Mouse (Mus musculus): Measurements from ENCODE around the gene I0C0044D17Rik.
A peak's percentile ranks its signal among the peaks of the same experiment; 100 is the strongest.
"Not testable (repeated sequence)": the region's sequence is repeated elsewhere in the genome, so short reads cannot be mapped to it uniquely, and the experiment has no call there.

Gene I0C0044D17Rik

DNA sequence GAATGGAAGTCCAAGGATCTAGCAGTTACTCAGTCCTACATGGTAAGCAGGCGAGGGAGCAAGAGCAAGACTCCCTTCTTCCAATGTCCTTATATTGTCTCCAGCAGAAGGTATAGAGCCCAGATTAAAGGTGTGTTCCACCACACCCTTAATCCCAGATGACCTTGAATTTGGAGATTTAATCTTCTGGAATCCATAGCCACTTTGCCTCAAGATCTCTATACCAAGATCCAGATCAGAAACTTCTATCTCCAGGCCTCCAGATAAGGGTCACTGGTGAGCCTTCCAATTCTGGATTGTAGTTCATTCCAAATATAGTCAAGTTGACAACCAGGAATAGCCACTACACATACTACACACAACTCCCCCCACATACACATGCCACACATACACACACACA is at the start of gene I0C0044D17Rik:
I0C0044D17Rik (minus strand) TSS at position 101 of the 400 bp plus-strand sequence.
- DNase-seq, result not testable (repeated sequence)

DNA sequence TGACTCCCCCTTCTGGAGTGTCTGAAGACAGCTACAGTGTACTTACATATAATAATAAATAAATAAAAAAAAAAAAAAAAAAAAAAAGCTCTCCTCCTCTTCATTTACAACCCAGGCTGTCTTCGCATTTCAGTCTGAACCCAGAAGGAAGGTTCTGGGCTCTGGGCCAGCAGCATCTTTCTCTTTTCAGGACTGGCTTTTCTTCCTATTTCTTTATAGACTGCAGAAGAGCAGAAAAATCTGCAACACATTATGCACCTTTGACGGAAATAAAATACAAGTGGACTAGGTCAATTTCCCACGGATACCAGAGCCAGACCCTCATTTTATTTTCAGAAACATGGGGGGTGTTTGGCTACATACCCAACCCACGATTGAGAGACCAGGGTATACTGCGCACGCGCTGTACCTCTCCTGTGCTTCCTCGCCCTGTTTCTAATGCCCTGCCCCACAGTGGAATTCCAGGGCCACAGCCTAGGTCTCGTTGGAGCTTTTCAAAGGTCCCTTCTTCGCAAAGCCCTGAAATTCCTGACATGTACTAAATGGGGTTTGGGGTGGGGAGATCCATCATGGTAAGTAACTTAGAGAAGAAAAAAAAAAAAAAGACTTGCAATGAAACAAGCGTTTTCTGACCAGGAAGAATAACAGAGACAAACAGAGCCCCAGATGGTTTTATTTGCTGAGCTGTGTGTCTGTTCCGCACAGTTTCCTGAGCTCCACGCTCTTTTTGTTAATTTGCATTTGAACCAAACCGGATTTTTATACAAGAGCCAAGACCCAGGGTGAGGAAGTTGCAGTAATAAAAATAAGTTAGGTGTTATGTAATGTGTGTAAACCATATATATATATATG is 42.0 kb upstream of the I0C0044D17Rik start:
- no peak for DNase-seq

DNA sequence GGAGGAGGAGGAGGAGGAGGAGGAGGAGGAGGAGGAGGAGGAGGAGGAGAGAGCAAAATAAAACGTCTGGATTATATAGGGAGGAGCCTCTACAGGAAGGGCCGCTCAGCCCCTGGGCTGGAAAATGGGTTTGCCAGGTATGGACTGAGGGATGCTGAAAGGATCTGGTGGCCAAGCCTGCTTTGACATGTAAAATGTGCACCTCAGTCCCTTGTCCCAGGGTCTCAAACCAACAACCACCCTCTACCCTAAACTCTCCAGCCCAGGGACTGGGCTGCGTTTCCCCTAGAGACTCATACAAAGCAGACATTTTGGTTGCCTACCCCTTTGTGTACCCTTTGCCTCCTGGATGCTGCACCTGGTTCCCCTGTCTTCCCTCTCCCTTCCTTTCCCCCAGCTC is 40.9 kb upstream of the I0C0044D17Rik start:
- DNase-seq, result no peak

DNA sequence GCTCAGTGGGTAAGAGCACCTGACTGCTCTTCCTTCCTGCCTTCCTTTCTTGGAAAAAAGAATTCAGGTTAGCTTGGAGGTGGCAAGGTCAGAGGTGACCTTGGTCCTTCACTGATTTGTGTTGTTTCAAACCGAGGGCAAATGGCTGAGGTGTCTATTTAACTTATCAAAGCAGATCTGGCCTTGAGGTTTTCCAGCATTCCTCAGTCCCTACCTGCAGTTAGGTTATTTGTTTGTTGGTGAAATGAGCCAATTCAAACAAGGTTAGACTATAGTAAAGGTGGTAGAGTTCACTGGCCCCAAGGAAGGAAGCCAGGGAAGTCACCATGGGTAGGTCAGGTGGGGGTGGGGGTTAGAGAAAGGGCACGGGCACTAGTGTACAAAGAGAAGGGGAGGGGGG is 40.5 kb upstream of the I0C0044D17Rik start:
- no peak for DNase-seq

DNA sequence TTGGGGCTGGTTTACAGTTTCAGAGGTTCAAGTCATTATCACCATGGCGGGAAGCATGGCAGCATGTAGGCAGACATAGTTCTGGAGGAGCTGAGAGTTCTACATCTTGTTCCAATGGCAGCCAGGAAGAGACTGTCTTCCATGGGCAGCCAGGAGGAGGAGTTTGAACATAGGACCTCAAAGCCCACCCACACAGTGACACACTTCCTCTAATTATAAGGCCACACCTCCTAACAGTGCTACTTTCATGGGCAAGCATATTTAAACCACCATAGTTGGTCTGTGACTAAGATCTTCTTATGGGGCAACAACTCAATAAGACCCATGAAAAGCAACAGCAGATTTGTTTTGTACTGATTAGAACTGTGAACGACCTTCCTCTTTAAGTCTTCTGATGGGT is 39.8 kb upstream of the I0C0044D17Rik start:
- no peak for DNase-seq

DNA sequence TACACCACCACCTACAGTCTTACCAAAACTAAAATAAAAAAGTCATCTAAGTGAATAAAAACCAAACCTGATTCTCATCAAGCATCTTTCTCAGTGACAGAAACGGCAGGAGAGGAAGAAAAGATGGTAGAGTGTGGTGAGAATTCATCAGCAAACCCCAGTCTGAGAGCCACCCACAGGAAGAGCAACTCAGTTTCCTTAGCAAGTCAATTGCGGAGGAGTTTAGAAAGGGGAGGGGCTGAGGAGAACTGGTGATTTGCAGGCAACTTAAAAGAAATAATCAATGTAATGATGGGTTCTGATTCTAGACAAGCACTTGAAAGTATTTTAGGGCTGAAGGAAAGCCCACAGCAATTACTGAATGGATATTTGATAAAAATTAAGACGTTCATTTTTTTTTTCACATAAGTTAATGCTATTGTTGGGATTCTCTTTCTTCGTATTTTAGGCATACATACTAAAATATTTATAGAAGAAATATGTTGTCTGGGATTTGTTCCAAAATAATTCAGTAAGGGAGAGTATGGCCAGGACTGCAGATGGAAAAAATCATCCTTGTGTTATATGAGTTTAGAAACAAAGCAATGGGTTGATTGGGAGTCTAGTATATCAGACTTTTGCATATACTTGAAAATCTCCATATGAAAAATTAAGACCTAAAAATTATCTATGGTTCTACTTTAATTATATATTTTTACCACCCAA is 34.7 kb upstream of the I0C0044D17Rik start:
- DNase-seq, result no peak

DNA sequence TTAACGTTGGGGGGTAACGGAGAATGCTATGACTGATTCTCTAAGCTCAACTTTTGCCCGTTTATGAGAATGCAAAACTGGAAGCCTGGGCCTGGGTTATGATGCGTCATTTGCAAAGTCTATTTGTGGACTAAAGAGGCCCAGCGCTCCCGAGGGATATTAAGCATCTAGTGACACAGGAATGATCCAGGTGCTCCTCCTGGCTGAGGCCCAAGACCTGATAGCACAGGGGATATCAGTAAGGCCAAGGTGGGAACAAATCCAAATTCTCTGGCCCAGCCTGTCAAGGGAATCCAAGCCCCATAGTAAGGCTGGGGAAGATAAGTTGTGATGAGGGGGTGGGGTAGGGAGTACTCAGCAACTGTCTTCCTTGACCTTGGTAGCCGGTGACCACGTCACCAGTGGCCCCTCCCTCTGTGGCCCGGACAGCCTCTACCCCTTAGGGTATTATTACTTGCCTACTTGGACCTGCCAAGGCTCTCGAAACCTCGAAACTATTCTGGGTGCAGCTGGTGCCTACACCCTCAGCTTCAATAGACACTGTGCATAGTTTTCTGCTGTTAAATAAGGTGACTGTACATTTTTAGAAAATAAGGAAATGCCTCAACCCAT is 33.5 kb upstream of the I0C0044D17Rik start:
- DNase-seq, result no peak

DNA sequence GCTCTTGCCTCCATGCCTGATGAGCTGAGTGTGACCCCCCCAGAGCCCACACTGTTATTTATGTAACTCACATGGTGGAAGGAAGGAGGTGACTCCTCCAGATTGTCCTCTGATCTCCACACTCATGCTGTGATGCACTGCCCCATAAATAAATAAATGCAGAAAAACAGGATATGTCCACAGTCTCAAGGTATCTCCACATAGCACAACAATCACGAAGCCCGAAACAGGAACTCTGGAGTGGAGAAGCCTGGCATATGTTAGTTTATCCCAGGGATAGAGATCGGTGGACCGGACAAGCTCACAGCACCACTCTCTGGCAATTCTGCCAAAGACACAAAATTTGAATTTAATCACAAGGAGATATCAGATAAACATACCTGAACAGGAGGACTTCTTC is 30.3 kb upstream of the I0C0044D17Rik start:
- no peak for DNase-seq

DNA sequence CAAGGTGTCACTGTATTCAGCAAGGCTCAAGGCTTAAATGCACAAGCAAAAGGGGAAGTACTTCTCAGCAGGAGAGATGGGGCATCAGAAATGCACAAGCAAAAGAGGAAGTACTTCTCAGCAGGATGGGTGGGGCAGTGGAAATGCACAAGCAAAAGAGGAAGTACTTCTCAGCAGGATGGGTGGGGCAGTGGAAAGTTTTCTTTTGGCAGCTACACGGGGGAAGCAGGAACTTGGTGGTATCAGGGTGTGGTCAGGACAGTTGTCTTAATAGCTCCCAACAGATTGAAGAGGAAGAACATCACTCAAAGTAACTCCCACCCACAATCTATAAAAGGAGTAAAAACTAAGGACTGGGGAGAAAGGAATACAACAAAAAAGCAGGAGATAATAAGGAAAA is 26.8 kb upstream of the I0C0044D17Rik start:
- not testable (repeated sequence) for DNase-seq

DNA sequence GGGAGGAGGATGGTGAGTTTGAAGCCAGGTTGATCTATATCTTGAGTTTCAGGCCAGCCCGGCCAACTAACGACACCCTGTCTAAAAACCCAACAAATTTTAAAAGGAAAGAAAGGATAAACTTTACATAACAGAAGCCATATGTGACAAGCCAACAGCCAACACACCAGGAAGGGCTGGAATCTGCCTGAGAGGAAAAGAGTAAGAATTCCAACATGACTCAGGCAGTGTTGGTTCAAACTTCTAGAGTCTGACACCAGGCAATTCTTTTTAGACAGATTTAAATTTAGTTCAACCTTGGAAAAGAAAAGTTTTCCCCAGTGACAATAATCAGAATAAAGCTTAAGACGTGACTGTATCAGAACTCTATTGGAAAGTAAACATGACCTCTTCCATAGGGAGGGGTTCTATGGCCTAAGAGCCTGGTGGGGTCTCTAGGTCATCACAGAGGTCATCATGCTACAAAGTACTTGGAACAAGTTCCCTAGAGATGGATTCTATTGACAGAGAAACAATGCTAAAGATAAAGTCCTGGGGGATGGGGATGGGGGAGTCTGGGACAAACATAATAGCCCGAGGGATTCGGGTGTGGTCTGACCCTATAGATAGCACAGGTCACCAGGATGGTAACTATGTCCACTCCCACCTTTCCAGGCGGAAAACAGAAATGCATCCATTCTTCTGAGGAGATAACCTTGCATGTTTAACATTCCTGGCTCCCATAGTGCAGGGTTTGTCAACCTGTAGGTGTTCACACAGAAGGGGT is 23.7 kb upstream of the I0C0044D17Rik start:
- no peak for DNase-seq

DNA sequence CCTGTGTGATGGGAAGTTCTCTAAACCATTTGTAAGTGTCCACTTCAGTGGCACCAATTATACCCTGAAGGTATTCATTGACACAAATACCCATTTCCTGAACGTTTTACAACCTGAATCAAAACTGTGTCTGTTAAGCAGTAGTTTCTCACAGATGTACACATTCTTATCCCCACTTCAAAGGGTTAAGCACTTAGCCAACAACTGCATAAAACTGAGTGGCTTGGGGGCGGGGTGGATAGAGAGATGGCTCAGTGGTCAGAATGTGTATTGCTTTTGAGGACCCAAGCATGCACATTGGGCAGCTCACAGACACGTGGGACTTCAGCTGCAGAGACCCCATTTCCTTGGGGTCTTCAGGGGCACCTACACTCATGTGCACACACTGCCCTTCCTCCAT is 22.8 kb upstream of the I0C0044D17Rik start:
- DNase-seq, result no peak

DNA sequence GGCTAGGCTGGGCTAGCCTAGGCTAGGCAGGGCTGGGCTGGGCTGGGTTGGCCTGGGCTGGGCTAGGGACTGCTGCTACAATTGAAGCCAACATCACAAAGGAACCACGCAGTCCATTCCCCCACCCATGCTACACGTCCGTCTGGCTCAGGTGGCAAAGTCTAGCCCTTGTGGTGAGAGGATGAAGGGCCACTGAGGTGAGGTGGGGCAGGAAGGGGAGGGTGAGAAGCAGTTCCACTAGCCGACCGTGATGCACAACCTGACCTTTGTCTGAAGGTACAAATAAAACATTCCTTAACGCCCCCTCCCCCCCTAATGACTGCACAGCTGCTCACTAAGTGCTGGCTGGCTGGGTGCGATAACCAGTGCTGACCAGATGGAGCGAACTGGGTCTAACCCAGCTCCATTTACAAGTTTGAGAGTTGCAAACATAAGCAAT is 22.1 kb upstream of the I0C0044D17Rik start:
- DNase-seq, result no peak

DNA sequence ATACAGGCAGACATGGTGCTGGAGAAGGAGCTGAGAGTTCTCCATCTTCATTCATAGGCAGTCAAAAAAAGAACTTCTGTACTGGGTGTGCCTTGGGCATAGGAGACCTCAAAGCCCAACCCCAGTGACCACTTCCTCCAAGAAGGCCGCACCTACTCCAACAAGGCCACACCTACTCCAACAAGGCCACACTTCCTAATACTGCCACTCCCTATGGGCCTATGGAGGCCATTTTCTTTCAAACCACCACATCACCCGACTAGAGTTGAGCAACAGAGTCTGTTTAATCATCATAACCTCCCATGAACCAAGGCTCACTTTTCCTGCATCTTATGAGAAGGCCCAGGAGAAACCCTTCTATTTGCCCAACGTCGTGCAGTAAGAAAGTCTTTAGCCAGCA is 21.6 kb upstream of the I0C0044D17Rik start:
- no peak for DNase-seq

DNA sequence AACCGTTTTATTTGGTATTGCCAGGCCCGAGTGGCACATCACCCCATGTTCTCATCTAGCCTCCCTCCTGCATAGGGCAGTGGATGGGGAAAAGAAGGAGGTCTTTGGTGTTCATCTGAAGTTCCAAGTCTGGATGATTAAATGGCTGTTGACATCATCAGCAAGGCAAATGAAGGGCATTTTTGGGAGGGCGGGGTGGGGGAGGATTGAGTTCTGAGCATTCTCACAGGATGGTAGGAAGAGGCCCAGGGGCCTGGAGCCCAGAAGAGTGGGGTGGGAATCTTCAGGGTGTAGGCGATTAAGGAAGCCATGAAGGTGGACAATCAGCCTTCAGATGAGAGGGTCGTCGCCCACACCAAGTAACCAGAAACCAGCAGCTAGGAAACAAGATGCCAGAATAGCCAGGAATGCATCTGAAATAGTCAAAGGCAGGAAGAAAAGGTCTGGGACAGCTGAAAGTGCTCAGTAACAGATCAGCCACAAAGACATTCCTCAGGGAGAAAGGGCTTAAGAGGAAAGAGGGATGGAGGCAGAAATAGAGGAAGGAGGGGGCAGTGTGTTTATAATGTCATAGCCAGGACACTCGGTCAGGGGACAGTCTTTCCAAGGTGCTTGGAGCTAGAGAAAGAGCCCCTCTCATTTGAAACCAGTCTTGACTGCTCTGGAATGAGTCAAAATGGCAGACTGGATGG is 20.4 kb upstream of the I0C0044D17Rik start:
- no peak for DNase-seq

DNA sequence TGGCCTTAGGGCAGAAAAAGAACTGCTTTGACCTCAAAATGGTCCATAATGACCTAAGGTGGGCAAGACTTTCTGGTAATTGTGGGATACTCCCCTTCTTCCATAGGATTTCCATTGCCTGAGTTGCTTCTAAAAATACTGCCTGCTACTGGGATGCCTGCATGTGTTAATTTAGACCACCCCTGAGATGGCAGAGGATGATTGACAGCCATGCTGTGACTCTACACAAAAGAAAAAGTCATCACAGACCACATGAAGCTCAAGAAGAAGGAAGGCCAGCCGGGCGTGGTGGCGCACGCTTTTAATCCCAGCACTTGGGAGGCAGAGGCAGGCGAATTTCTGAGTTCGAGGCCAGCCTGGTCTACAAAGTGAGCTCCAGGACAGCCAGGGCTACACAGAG is 17.6 kb upstream of the I0C0044D17Rik start:
- not testable (repeated sequence) for DNase-seq

DNA sequence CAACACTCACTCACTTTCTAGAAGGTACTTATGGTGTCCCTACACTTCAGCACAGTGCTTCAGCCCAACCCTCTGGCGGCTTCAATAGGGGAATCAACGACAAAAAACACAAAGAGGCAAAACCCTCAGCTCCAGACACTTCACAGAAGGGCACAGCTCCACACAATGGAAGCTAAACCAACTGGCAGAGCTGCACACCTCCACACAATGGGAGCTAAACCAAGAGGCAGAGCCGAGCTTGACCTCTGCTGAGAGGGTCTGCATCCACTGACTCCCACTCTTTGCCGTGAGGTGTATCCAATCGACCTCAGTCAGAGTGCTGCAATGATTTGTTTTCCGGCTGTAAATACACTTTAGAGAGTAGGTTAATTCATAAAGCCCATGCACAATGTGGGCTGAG is 16.9 kb upstream of the I0C0044D17Rik start:
- no peak for DNase-seq

DNA sequence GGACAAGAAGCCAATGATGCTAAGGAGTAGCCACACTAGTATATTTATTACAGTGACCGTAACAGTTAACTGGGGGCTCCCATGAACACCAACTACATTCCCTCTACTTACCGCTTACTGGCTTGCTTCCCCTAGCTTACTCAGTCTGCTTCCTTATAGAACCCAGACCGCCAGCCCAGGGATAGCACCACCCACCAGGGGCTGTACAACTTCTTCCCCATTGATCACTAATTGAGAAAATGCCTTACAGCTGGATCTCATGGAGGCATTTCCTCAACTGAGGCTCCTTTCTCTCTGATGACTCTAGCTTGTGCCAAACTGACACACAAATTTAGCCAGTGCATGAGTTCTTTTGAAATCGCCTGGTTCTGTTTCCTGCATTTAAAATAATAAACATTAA is 15.3 kb upstream of the I0C0044D17Rik start:
- DNase-seq, result no peak

DNA sequence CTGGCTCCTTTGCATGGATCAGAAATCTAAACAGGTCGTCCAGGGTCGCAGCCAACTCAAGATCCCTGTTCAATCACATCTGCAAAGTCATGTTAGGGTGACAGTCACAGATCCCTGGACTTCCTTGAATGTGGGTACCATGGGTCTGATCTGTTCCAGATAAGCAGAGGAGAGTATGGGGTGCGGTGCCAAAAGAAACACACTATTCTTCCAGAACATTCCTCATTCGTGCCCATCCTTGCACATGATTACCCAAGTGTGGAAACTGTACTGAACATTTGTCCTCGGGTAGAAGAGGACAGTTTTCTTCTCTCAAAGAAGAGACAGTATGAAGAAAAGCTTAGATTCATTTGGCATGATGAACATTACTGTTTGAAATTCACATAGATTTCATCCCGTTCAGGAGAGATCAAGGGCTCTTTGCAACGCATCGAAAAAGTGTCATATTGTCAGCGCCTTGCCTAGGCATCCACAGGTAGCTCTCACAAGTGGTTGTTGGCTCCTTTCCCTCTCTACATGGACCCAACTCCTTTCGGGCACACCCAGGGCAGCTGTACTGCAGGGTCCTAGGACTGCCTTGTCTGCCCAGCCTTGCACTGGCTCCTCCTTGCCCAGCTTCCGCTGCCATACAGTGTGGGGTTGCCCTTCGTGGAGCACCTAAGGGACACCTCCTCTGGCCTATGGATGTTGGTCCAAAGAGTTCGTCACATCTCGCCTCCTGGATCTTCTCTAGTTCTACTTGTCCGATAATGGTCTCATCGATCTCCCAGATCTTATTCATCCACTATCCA is 14.3 kb upstream of the I0C0044D17Rik start:
- no peak for DNase-seq

DNA sequence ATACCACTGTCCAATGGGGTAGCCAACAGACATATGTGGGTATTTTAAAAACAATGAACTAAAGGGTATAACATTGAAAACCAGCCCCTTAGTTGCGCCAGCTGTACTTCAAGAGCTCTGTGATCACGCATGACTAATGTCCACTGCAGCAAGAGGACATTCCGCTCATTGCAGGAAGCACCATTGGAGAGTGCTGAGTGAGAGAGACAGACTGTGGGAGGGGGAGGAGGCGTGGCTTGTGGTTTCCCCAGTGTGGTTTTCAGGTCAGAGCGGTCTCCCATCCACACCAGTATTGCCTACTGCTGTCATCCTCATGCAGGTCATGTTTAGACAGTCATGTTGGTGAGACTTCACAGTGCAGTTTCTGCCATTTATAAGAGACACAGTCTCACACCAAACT is 12.9 kb upstream of the I0C0044D17Rik start:
- DNase-seq, result peak; percentile 12 to 38

DNA sequence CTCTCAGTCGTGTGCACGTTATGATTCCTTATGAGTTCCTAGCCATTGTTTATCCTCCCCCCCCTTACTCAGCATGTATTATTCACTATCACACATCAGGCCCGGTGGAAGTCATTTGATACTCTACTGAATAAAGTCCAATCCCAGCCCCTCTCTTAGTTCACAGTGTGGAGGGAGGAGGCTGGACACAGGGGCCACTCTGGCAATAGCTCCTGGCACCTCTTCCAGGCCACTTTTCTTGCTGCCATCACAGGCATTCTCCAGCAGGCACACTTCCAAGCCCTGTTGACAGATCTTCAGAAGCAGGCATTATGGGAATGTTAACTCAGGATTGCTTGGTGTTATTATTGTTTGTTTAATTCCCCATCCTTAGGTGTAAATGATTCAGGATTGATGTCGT is 11.1 kb upstream of the I0C0044D17Rik start:
- no peak for DNase-seq

DNA sequence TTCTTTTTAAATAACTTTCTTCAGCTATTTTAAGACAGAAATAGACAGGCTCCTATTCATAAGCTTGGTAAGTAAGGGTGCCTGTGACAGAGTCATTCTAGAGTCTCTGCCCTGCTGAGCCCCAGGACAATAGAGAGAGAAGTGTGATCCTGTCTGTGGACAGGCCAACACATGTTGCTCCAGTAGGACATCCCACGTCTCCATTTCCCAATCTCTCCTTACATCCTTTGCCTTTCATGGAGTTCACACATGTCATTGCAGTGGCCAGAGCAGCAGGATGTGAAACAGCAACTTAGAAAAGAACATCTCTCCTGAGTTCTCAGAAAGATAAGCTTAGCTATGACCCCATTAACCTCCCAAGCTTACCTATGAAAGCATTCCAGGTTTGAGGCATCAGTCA is 8.1 kb upstream of the I0C0044D17Rik start:
- DNase-seq, result no peak

DNA sequence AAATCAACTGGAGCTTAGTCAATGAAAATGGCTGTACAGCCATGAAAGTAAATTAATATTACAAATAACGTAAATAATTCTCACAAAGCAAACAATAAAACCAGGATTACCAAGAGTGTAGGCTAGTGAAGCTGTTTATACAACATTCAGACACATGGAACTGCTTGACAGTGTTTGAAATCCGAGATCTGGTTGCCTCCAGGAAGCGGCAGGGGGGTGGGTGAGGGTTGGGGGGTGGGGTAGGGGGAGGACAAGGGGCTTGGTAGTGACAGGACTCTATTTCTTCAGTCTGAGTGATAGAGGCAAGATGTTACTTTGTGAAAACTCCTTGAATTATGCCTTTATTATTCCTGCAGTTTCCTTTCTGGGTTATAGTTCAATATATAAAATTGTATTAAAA is 3.1 kb upstream of the I0C0044D17Rik start:
- no peak for DNase-seq
